Mouse (Mus musculus) bone marrow macrophage, adult 2 months (primary cell): ENCODE data around the gene Ppp1r14a.

Source experiments
- CTCF ChIP-seq: IDR thresholded peaks from 2 replicates; pipeline ENCODE4 v1.5.1; 2012; ENCODE audit warnings: low read depth, mild to moderate bottlenecking, low read length, moderate library complexity
- POLR2A ChIP-seq: IDR thresholded peaks from 2 replicates; pipeline ENCODE4 v1.6.1; 2012; ENCODE audit warnings: mild to moderate bottlenecking, low read depth, low read length, borderline replicate concordance

- TF ChIP-seq POLR2A: no peak
- no peak for TF ChIP-seq CTCF
Observed at GRCm38 (mm10) chr7:29292458-29293098, 3.5 kb downstream of the Ppp1r14a start.
